Mouse (Mus musculus): Measurements from ENCODE around the gene Sorbs1.

- TF ChIP-seq POLR2A (IDR thresholded peaks at IDR 0.05; ENCODE audit: borderline replicate concordance, insufficient read depth, low read length) (no peak), CTCF (IDR thresholded peaks at IDR 0.05; ENCODE audit: borderline replicate concordance, insufficient read depth, low read depth, low read length) (no peak)
Measured at GRCm38 (mm10) chr19:40506965-40507364, 6.6 kb downstream of the Sorbs1 start.

All from cerebellum, adult 2 months (tissue).